Mouse (Mus musculus) heart, postnatal 0 days (tissue): ENCODE data around the gene Decr2. TPM values are rescaled to one million over a fixed set of nuclear protein-coding genes. Genes with fewer than 3 reads are reported as not detected.
"Not testable (repeated sequence)": the region's sequence is repeated elsewhere in the genome, so short reads cannot be mapped to it uniquely, and the experiment has no call there.

ENCODE experiments used
- ATAC-seq: fragments of 200-750 bp; cut with Nextera tagmentation; 2 replicates; pipeline ENCODE4 v1.8.0; 2017; ENCODE audit warnings: low read depth, moderate number of reproducible peaks, moderate library complexity; ENCODE audit not compliant: insufficient read depth
- DNase-seq: peaks from one replicate; pipeline ENCODE4 v3.0.0-alpha.2; 2016; ENCODE audit warnings: low spot score
- H3K27ac ChIP-seq: fragments of 300-500 bp; sonication (generic); 2 replicates; pipeline ENCODE4 v1.5.1; 2014; ENCODE audit warnings: low read depth, mild to moderate bottlenecking
- H3K27me3 ChIP-seq: fragments of 300-500 bp; sonication (generic); 2 replicates; pipeline ENCODE4 v1.6.1; 2014; ENCODE audit warnings: low read length, mixed read lengths; ENCODE audit not compliant: control insufficient read depth, insufficient read depth
- H3K36me3 ChIP-seq: fragments of 300-500 bp; sonication (generic); replicated peaks from 2 replicates; pipeline ENCODE4 v1.6.1; 2014; ENCODE audit warnings: low read length, mixed read lengths; ENCODE audit not compliant: control insufficient read depth, insufficient read depth
- H3K4me1 ChIP-seq: fragments of 300-500 bp; sonication (generic); 2 replicates; pipeline ENCODE4 v1.6.1; 2014; ENCODE audit warnings: antibody characterized with exemption; ENCODE audit not compliant: control insufficient read depth, insufficient read depth
- H3K4me2 ChIP-seq: fragments of 300-500 bp; sonication (generic); 2 replicates; pipeline ENCODE4 v1.6.1; 2014; ENCODE audit warnings: low read depth, mild to moderate bottlenecking, low read length, moderate library complexity
- H3K4me3 ChIP-seq: fragments of 300-500 bp; sonication (generic); 2 replicates; pipeline ENCODE4 v1.5.1; 2014; ENCODE audit warnings: low read depth, low read length
- H3K9ac ChIP-seq: fragments of 300-500 bp; sonication (generic); replicated peaks from 2 replicates; pipeline ENCODE4 v1.6.1; 2014; ENCODE audit warnings: low read depth, low read length, mixed read lengths
- H3K9me3 ChIP-seq: fragments of 300-500 bp; sonication (generic); replicated peaks from 2 replicates; pipeline ENCODE4 v1.6.1; 2016; ENCODE audit warnings: low read length; ENCODE audit not compliant: control insufficient read depth
- CTCF ChIP-seq: IDR thresholded peaks from 2 replicates; pipeline ENCODE4 v1.5.1; 2016; ENCODE audit warnings: antibody characterized with exemption, control low read depth, low read depth
- EP300 ChIP-seq: IDR thresholded peaks from 2 replicates; pipeline ENCODE4 v1.6.1; 2016; ENCODE audit warnings: antibody characterized with exemption, low read depth
- WGBS: fragments of 180-500 bp; shearing (Covaris S2); extraction: QIAGEN DNeasy Blood & Tissue Kit; methylation state at CpG from one replicate; pipeline ENCODE4 v1.1.7; 2014; 5-methylcytosine and 5-hydroxymethylcytosine counted together
- polyA plus RNA-seq: library from polyadenylated mRNA; unstranded; fragments of >200 nt; fragmentation: Nextera tagmentation; extraction: Ambion mirVana; gene quantifications from 2 replicates; pipeline ENCODE4 v1.2.1, GENCODE M21; 2015
- total RNA-seq: library from RNA; depleted of rRNA; stranded (reverse); fragments of >200 nt; gene quantifications from 2 replicates; pipeline ENCODE4 v1.2.3, GENCODE M21; 2014; ENCODE audit warnings: low replicate concordance

Decr2 gene
- total and polyA plus RNA-seq, 2 experiments from 2014 or later: 35.3 to 44.6 TPM

DNA sequence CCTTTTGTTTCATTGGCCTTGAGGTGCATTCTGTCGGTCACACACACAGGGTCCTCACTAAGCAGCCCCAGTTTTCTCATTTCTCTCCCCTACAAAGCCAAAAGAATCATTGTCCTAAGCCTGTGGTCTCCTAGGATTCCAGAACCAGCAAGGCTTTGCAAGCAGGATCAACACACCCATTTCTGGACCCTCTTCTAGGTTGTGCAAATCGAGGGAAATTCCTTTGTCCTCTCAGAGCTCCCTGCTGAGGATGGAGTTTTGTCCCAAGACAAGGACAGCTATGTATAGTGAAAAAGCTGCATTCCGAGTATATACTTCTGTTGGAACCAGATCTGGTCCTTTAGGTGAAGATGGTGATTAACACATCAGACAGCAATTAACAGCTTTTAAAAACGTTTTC is 20.0 kb upstream of the Decr2 start:
- TF ChIP-seq EP300 (no peak), CTCF (no peak)
- 0 out of 2 replicates have a peak, but pooled peaks cover 7% of the 10 kb centered on the region for H3K4me1 ChIP-seq
- H3K27me3 ChIP-seq: peaks cover 53% of the 10 kb centered on the region
- H3K27ac ChIP-seq: no peak overlapping the region
- H3K9ac ChIP-seq: no peak overlapping the region
- ATAC-seq: no peak
- no peak overlapping the region for H3K4me2 ChIP-seq
- DNase-seq: no peak
- H3K9me3 ChIP-seq: no peaks in the 10 kb centered on the region
- 36% methylated on average over 4 of the region's 4 CpGs for WGBS
- H3K36me3 ChIP-seq: no peaks in the 10 kb centered on the region
- H3K4me3 ChIP-seq: no peak overlapping the region

DNA sequence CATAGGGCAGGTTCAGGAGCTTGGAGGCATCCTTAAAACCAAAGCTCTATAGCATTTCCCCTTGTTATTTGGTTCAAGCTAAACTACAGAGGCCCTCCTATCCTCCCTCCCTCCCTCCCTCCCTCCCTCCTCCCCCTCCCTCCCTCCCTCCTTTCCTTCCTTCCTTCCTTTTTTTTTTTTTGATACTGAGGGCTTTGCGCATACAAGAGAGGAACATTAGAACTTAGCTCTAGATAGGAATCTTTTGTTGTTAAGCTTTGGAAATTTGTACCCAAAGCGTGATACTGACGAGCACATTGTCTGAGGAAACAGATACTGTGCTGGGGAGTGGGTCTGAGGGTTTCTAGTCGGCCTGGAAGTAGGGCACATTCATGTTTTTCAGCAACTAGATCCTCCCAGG is 15.5 kb upstream of the Decr2 start:
- Histone ChIP-seq H3K27me3 (peaks cover 9% of the 10 kb centered on the region), H3K4me1 (no peaks in the 10 kb centered on the region), H3K9ac (no peak overlapping the region), H3K27ac (no peak overlapping the region), H3K36me3 (no peaks in the 10 kb centered on the region), H3K4me2 (no peak overlapping the region), H3K4me3 (no peak overlapping the region), H3K9me3 (no peaks in the 10 kb centered on the region)
- no peak for ATAC-seq
- WGBS: 43% methylated on average over 4 of the region's 4 CpGs
- no peak for TF ChIP-seq CTCF
- TF ChIP-seq EP300: no peak
- DNase-seq: no peak

DNA sequence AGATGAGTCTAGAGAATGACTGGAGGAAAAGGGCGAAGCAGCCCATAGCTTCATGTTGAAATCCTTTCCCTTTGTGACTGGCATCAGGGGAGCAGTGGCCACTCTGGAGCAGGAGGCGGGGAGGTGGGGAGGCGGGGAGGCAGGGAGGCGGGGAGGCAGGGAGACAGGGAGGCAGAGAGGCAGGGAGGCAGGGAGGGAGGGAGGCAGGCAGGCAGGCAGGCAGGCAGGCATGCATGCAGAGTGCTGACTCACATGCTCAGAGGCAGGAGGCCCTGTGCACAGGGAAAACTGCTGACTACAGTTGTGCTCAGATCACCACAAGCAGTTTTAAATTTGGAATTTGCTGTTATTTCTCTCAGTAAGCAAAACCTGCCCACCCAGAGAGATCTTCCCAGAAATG is 11.3 kb upstream of the Decr2 start:
- ATAC-seq: no peak
- no peak overlapping the region for H3K4me2 ChIP-seq
- no peak overlapping the region for H3K27ac ChIP-seq
- DNase-seq: no peak
- no peak overlapping the region for H3K9ac ChIP-seq
- H3K4me1 ChIP-seq: no peaks in the 10 kb centered on the region
- H3K36me3 ChIP-seq: no peaks in the 10 kb centered on the region
- no peak overlapping the region for H3K4me3 ChIP-seq
- TF ChIP-seq EP300: no peak
- TF ChIP-seq CTCF: no peak
- H3K27me3 ChIP-seq: no peaks in the 10 kb centered on the region
- 36% methylated on average over 4 of the region's 4 CpGs for WGBS
- no peaks in the 10 kb centered on the region for H3K9me3 ChIP-seq

GRCm38 (mm10) chr17:26100166-26100565 is 10.0 kb upstream of the Decr2 start:
- ATAC-seq: no peak

DNA sequence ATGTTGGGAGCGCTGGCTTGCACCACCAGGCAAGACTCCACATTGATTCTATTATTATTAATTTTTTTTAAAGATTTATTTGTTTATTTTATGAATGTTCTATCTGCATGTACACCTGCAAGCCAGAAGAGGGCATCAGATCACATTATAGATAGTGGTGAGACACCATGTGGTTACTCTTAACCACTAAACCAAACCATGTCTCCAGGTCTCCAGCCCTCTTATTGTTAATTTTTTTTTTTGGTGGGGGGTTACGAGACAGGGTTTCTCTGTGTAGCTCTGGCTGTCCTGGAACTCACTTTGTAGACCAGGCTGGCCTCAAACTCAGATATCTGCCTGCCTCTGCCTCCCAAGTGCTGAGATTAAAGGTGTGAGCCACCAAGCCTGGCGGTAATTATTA is 9.2 kb upstream of the Decr2 start:
- DNase-seq, H3K27ac ChIP-seq, H3K27me3 ChIP-seq, ATAC-seq, H3K4me3 ChIP-seq, H3K4me1 ChIP-seq, H3K9ac ChIP-seq, H3K4me2 ChIP-seq, H3K9me3 ChIP-seq, H3K36me3 ChIP-seq: not testable (repeated sequence)
- 0 out of 2 replicates have a peak, but pooled peaks have one; percentile 7 for TF ChIP-seq CTCF
- 70% methylated on average over 3 of the region's 3 CpGs for WGBS

More at GRCm38 (mm10) chr17:26100166-26100565, 10.0 kb upstream of the Decr2 start:
- no peak overlapping the region for H3K4me2 ChIP-seq
- H3K4me3 ChIP-seq: no peak overlapping the region
- no peak for DNase-seq
- 37% methylated on average over 2 of the region's 2 CpGs for WGBS
- no peaks in the 10 kb centered on the region for H3K4me1 ChIP-seq
- no peaks in the 10 kb centered on the region for H3K9me3 ChIP-seq
- H3K27ac ChIP-seq: no peak overlapping the region
- H3K36me3 ChIP-seq: no peaks in the 10 kb centered on the region
- TF ChIP-seq CTCF: no peak
- no peak for TF ChIP-seq EP300
- no peak overlapping the region for H3K9ac ChIP-seq
- H3K27me3 ChIP-seq: no peaks in the 10 kb centered on the region

DNA sequence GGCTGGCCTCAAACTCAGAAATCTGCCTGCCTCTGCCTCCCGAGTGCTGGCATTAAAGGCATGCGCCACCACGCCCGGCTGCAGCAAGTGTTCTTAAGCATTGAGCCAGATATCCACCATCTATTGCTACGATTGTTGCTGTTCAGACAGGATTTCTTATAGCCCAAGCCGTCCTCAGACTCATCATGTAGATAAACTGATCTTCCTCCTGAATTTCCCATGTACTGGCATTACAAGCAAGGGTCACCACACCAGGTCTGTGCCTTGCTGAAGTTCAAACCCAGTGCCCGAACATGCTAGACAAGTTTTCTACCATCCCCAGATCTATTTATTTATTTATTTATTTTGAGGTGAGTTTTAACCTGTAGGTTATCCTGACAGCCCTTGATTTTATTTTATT is 8.3 kb upstream of the Decr2 start:
- ATAC-seq: no peak
- no peak for TF ChIP-seq EP300
- no peak for TF ChIP-seq CTCF
- H3K27me3 ChIP-seq: no peaks in the 10 kb centered on the region
- DNase-seq: no peak
- no peak overlapping the region for H3K27ac ChIP-seq
- H3K36me3 ChIP-seq: no peaks in the 10 kb centered on the region
- H3K9me3 ChIP-seq: no peaks in the 10 kb centered on the region
- H3K4me1 ChIP-seq: no peaks in the 10 kb centered on the region
- no peak overlapping the region for H3K4me2 ChIP-seq
- H3K9ac ChIP-seq: no peak overlapping the region
- WGBS: 88% methylated on average over 7 of the region's 7 CpGs
- no peak overlapping the region for H3K4me3 ChIP-seq
